Mouse (Mus musculus) liver (tissue): ENCODE results near the gene Vmn2r30.
"Not testable (repeated sequence)": the region's sequence is repeated elsewhere in the genome, so short reads cannot be mapped to it uniquely, and the experiment has no call there.

Experiments used
- DNase-seq: peaks from one replicate; pipeline ENCODE4 v3.0.0-alpha.2; 2020; ENCODE audit warnings: mixed read lengths

Gene Vmn2r30

GRCm38 (mm10) chr7:7337509-7337908, at the start of gene Vmn2r30:
Vmn2r30 (minus strand) TSS chr7:7337609.
- DNase-seq = not testable (repeated sequence)

GRCm38 (mm10) chr7:7374431-7374830, 37.0 kb upstream of the Vmn2r30 start, which contains the start of gene Gm45783:
Gm45783 (minus strand) TSS chr7:7374573.
- not testable (repeated sequence) for DNase-seq

- DNase-seq = peak; percentile 18
Measured at GRCm38 (mm10) chr7:7295595-7295994, 41.8 kb downstream of the Vmn2r30 start.

- no peak for DNase-seq
Measured at GRCm38 (mm10) chr7:7281383-7281782, 56.0 kb downstream of the Vmn2r30 start.

GRCm38 (mm10) chr7:7277966-7278567, 59.3 kb downstream of the Vmn2r30 start, which contains the start of gene Gm45844:
Gm45844 (minus strand) TSS chr7:7278289.
- peak; percentile 65 for DNase-seq

- peak; percentile 22 for DNase-seq
Measured at GRCm38 (mm10) chr7:7277556-7277955, 59.9 kb downstream of the Vmn2r30 start.
